Mouse (Mus musculus): ENCODE measurements around the gene Lekr1. TPM values are rescaled to one million over a fixed set of nuclear protein-coding genes. Genes with fewer than 3 reads are reported as not detected.

Gene Lekr1
- polyA plus RNA-seq, 1 experiment from 2014 or later = 3.4 TPM

- WGBS = 60% methylated on average over 7 of the region's 7 CpGs
- Histone ChIP-seq H3K4me3 (ENCODE audit: low read depth, low read length) (no peak overlapping the region), H3K4me2 (replicated peaks; ENCODE audit: low read depth) (no peak overlapping the region), H3K27me3 (replicated peaks; ENCODE audit: control insufficient read depth, insufficient read depth, low read length) (no peaks in the 10 kb centered on the region), H3K9me3 (ENCODE audit: control insufficient read depth) (no peaks in the 10 kb centered on the region), H3K27ac (ENCODE audit: low read depth, low read length) (no peak overlapping the region), H3K9ac (ENCODE audit: low read depth, low read length) (no peak overlapping the region), H3K4me1 (replicated peaks; ENCODE audit: control insufficient read depth, insufficient read depth, low read length) (no peaks in the 10 kb centered on the region), H3K36me3 (ENCODE audit: control insufficient read depth, insufficient read depth) (no peaks in the 10 kb centered on the region)
- TF ChIP-seq CTCF (IDR thresholded peaks at IDR 0.05; ENCODE audit: low read depth) = no peak
- ATAC-seq = no peak
These were observed 15.7 kb upstream of the Lekr1 start for GRCm38 (mm10) chr3:65650156-65650815.

GRCm38 (mm10) chr3:65654541-65655206, 11.4 kb upstream of the Lekr1 start:
- TF ChIP-seq CTCF (IDR thresholded peaks at IDR 0.05; ENCODE audit: low read depth) = no peak
- Histone ChIP-seq H3K27me3 (replicated peaks; ENCODE audit: control insufficient read depth, insufficient read depth, low read length) (no peaks in the 10 kb centered on the region), H3K9ac (ENCODE audit: low read depth, low read length) (no peak overlapping the region), H3K4me1 (replicated peaks; ENCODE audit: control insufficient read depth, insufficient read depth, low read length) (no peaks in the 10 kb centered on the region), H3K4me3 (ENCODE audit: low read depth, low read length) (no peak overlapping the region), H3K27ac (ENCODE audit: low read depth, low read length) (no peak overlapping the region), H3K9me3 (ENCODE audit: control insufficient read depth) (no peaks in the 10 kb centered on the region), H3K36me3 (ENCODE audit: control insufficient read depth, insufficient read depth) (no peaks in the 10 kb centered on the region), H3K4me2 (replicated peaks; ENCODE audit: low read depth) (no peak overlapping the region)
- ATAC-seq = no peak
- WGBS = 37% methylated on average over 10 of the region's 10 CpGs

- Histone ChIP-seq H3K9me3 (ENCODE audit: control insufficient read depth) (no peaks in the 10 kb centered on the region), H3K36me3 (ENCODE audit: control insufficient read depth, insufficient read depth) (no peaks in the 10 kb centered on the region), H3K27me3 (replicated peaks; ENCODE audit: control insufficient read depth, insufficient read depth, low read length) (no peaks in the 10 kb centered on the region), H3K4me1 (replicated peaks; ENCODE audit: control insufficient read depth, insufficient read depth, low read length) (0 out of 2 replicates have a peak, but pooled peaks cover 8% of the 10 kb centered on the region), H3K27ac (ENCODE audit: low read depth, low read length) (no peak overlapping the region), H3K9ac (ENCODE audit: low read depth, low read length) (no peak overlapping the region), H3K4me2 (replicated peaks; ENCODE audit: low read depth) (no peak overlapping the region), H3K4me3 (ENCODE audit: low read depth, low read length) (no peak overlapping the region)
- TF ChIP-seq CTCF (IDR thresholded peaks at IDR 0.05; ENCODE audit: low read depth) = no peak
- 82% methylated on average over 7 of the region's 7 CpGs for WGBS
- ATAC-seq = no peak
These were observed 9.6 kb upstream of the Lekr1 start for GRCm38 (mm10) chr3:65656451-65656850.

- H3K4me2 ChIP-seq (replicated peaks; ENCODE audit: low read depth) = no peak overlapping the region
- no peak for ATAC-seq
- no peaks in the 10 kb centered on the region for H3K9me3 ChIP-seq (ENCODE audit: control insufficient read depth)
- H3K4me3 ChIP-seq (ENCODE audit: low read depth, low read length) = no peak overlapping the region
- WGBS = 76% methylated on average over 12 of the region's 12 CpGs
- H3K27ac ChIP-seq (ENCODE audit: low read depth, low read length) = no peak overlapping the region
- no peak overlapping the region for H3K9ac ChIP-seq (ENCODE audit: low read depth, low read length)
- no peaks in the 10 kb centered on the region for H3K36me3 ChIP-seq (ENCODE audit: control insufficient read depth, insufficient read depth)
- H3K27me3 ChIP-seq (replicated peaks; ENCODE audit: control insufficient read depth, insufficient read depth, low read length) = no peaks in the 10 kb centered on the region
- 0 out of 2 replicates have a peak, but pooled peaks cover 8% of the 10 kb centered on the region for H3K4me1 ChIP-seq (replicated peaks; ENCODE audit: control insufficient read depth, insufficient read depth, low read length)
- no peak for TF ChIP-seq CTCF (IDR thresholded peaks at IDR 0.05; ENCODE audit: low read depth)
These were observed 8.9 kb upstream of the Lekr1 start for GRCm38 (mm10) chr3:65656902-65657660.

- no peak for ATAC-seq
- no peaks in the 10 kb centered on the region for H3K36me3 ChIP-seq (ENCODE audit: control insufficient read depth, insufficient read depth)
- TF ChIP-seq CTCF (IDR thresholded peaks at IDR 0.05; ENCODE audit: low read depth) = no peak
- H3K4me3 ChIP-seq (ENCODE audit: low read depth, low read length) = peak overlapping the region; percentile 59
- peak overlapping the region; percentile 99 for H3K27ac ChIP-seq (ENCODE audit: low read depth, low read length)
- H3K4me2 ChIP-seq (replicated peaks; ENCODE audit: low read depth) = peak overlapping the region; percentile 91
- H3K9me3 ChIP-seq (ENCODE audit: control insufficient read depth) = no peaks in the 10 kb centered on the region
- WGBS = 54% methylated on average over 18 of the region's 18 CpGs
- no peaks in the 10 kb centered on the region for H3K27me3 ChIP-seq (replicated peaks; ENCODE audit: control insufficient read depth, insufficient read depth, low read length)
- peak overlapping the region; percentile 83 for H3K9ac ChIP-seq (ENCODE audit: low read depth, low read length)
- 0 out of 2 replicates have a peak, but pooled peaks cover 8% of the 10 kb centered on the region for H3K4me1 ChIP-seq (replicated peaks; ENCODE audit: control insufficient read depth, insufficient read depth, low read length)
These were observed 7.9 kb upstream of the Lekr1 start for GRCm38 (mm10) chr3:65658081-65658612.
